Mouse (Mus musculus): ENCODE data around the gene Acap2. TPM values are rescaled to one million over a fixed set of nuclear protein-coding genes. Genes with fewer than 3 reads are reported as not detected.

The Acap2 gene
- polyA plus RNA-seq, 1 experiment from 2014 or later = 12.1 TPM

DNA sequence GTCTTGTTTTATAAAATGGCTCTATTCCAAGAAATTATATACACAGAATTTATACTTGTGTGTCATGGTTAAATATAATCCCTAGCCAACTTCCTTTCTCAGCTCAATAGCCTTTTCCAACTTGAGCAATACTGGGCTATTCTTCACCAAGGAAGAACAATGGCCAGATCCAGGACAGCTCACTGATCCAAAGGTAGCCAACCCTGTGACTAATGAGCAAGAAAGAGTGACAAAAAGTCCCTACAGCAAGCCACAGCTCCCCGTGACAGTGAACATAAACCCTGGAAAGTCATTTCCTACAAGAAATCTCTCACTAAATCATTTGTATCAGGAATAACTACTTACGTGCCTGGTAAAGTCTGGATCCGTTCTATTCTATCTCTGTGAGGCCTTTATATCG, 35.6 kb downstream of the Acap2 start:
- Histone ChIP-seq H3K4me1 (replicated peaks) (peaks cover 30% of the 10 kb centered on the region), H3K4me2 (no peak overlapping the region), H3K36me3 (no peaks in the 10 kb centered on the region), H3K27me3 (no peaks in the 10 kb centered on the region), H3K4me3 (no peak overlapping the region), H3K9ac (no peak overlapping the region), H3K9me3 (no peaks in the 10 kb centered on the region), H3K27ac (replicated peaks) (no peak overlapping the region)
- WGBS = 38% methylated on average over 4 of the region's 4 CpGs
- ATAC-seq (ENCODE audit: low read depth) = no peak

DNA sequence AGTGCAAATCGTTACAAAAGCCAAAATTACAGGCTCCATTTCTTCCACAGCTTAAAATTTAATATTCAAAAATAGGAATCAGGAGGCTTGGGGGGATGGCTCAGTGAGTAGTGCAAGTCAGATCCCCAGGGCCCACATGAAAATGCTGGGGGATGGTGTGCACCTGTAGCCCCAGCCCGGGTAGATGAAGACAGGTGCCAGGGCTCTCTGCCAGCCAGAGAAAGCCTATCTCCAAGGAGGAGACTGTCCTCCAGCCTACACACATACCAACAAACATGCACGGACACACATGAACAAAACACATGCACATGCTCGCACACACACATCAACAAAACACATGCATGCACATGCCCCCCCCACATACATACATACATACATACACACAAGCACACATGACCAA, 36.9 kb downstream of the Acap2 start:
- Histone ChIP-seq H3K4me1 (replicated peaks) (peaks cover 30% of the 10 kb centered on the region), H3K9ac (no peak overlapping the region), H3K27ac (replicated peaks) (no peak overlapping the region), H3K4me3 (no peak overlapping the region), H3K4me2 (no peak overlapping the region), H3K36me3 (0 out of 2 replicates have a peak, but pooled peaks cover 4% of the 10 kb centered on the region), H3K9me3 (no peaks in the 10 kb centered on the region), H3K27me3 (no peaks in the 10 kb centered on the region)
- no peak for ATAC-seq (ENCODE audit: low read depth)
- WGBS = 96% methylated on average over 4 of the region's 4 CpGs

DNA sequence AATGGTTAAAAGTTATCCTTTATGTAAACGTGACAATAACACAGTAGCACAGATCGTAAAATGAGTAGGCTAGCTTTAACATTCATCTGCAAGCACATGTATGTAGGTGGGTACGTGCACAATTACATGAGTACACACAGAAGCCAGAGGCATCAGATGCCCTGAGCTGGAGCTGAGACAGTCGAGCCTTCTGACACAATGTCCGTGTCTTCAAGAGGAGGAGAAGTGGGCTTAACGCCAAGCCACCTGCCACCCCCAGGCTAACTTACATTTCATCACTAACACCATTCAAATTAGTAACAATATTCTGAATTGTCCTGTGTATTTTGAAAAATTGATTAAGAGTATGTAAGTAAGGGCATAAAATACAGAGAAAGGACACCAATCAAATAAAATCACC, 40.6 kb downstream of the Acap2 start:
- H3K9me3 ChIP-seq = peaks cover 23% of the 10 kb centered on the region
- no peak overlapping the region for H3K9ac ChIP-seq
- H3K27me3 ChIP-seq = no peaks in the 10 kb centered on the region
- H3K36me3 ChIP-seq = peaks cover 40% of the 10 kb centered on the region
- no peak overlapping the region for H3K27ac ChIP-seq (replicated peaks)
- H3K4me3 ChIP-seq = no peak overlapping the region
- WGBS = 73% methylated on average over 6 of the region's 6 CpGs
- peaks cover 6% of the 10 kb centered on the region for H3K4me1 ChIP-seq (replicated peaks)
- ATAC-seq (ENCODE audit: low read depth) = no peak
- no peak overlapping the region for H3K4me2 ChIP-seq

GRCm38 (mm10) chr16:31159491-31159890, 41.6 kb downstream of the Acap2 start:
- Histone ChIP-seq H3K27ac (replicated peaks) (no peak overlapping the region), H3K9ac (no peak overlapping the region), H3K27me3 (no peaks in the 10 kb centered on the region), H3K36me3 (peaks cover 50% of the 10 kb centered on the region), H3K4me3 (no peak overlapping the region), H3K4me1 (replicated peaks) (no peaks in the 10 kb centered on the region), H3K4me2 (no peak overlapping the region), H3K9me3 (peaks cover 28% of the 10 kb centered on the region)
- WGBS = 20% methylated on average over 2 of the region's 2 CpGs
- ATAC-seq (ENCODE audit: low read depth) = no peak

DNA sequence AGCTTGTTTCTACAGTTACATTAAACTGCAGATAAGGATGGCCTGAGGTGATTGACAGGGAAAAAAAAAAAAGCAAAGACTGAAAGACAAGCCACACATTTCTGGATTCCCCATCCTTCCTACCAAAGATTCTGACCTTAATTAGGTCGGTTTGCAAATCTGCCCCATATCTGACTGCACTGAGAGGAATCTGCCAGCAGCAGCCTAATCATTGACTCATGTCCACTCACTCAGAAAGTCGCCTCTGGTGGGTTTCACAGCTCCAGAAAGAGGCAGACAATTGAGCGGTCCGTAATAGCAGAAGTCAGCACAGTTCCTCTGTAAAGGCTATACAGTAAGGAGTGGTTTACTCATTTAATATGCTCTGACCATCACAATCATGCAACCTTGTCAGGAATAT, 51.2 kb downstream of the Acap2 start:
- 96% methylated on average over 4 of the region's 4 CpGs for WGBS
- ATAC-seq (ENCODE audit: low read depth) = no peak
- Histone ChIP-seq H3K9ac (no peak overlapping the region), H3K4me1 (replicated peaks) (no peaks in the 10 kb centered on the region), H3K4me2 (no peak overlapping the region), H3K27me3 (no peaks in the 10 kb centered on the region), H3K4me3 (no peak overlapping the region), H3K27ac (replicated peaks) (no peak overlapping the region), H3K9me3 (no peaks in the 10 kb centered on the region), H3K36me3 (peaks cover 34% of the 10 kb centered on the region)

GRCm38 (mm10) chr16:31148891-31149290, 52.2 kb downstream of the Acap2 start:
- no peaks in the 10 kb centered on the region for H3K9me3 ChIP-seq
- H3K4me1 ChIP-seq (replicated peaks) = no peaks in the 10 kb centered on the region
- no peak overlapping the region for H3K4me2 ChIP-seq
- ATAC-seq (ENCODE audit: low read depth) = no peak
- H3K36me3 ChIP-seq = peaks cover 24% of the 10 kb centered on the region
- no peak overlapping the region for H3K4me3 ChIP-seq
- H3K27me3 ChIP-seq = no peaks in the 10 kb centered on the region
- 78% methylated on average over 6 of the region's 6 CpGs for WGBS
- H3K27ac ChIP-seq (replicated peaks) = no peak overlapping the region
- no peak overlapping the region for H3K9ac ChIP-seq

GRCm38 (mm10) chr16:31147766-31148165, 53.3 kb downstream of the Acap2 start:
- no peaks in the 10 kb centered on the region for H3K27me3 ChIP-seq
- ATAC-seq (ENCODE audit: low read depth) = no peak
- H3K9ac ChIP-seq = no peak overlapping the region
- WGBS = 91% methylated on average over 6 of the region's 6 CpGs
- H3K4me1 ChIP-seq (replicated peaks) = no peaks in the 10 kb centered on the region
- H3K4me3 ChIP-seq = no peak overlapping the region
- H3K36me3 ChIP-seq = peaks cover 18% of the 10 kb centered on the region
- H3K9me3 ChIP-seq = no peaks in the 10 kb centered on the region
- no peak overlapping the region for H3K27ac ChIP-seq (replicated peaks)
- H3K4me2 ChIP-seq = no peak overlapping the region

GRCm38 (mm10) chr16:31141916-31142315, 59.1 kb downstream of the Acap2 start:
- Histone ChIP-seq H3K27me3 (no peaks in the 10 kb centered on the region), H3K9me3 (no peaks in the 10 kb centered on the region), H3K4me3 (no peak overlapping the region), H3K9ac (no peak overlapping the region), H3K4me1 (replicated peaks) (no peaks in the 10 kb centered on the region; the same call in 1 of the 2 replicates), H3K27ac (replicated peaks) (no peak overlapping the region), H3K36me3 (peaks cover 18% of the 10 kb centered on the region), H3K4me2 (no peak overlapping the region)
- 50% methylated on average over 6 of the region's 6 CpGs for WGBS
- ATAC-seq (ENCODE audit: low read depth) = no peak

DNA sequence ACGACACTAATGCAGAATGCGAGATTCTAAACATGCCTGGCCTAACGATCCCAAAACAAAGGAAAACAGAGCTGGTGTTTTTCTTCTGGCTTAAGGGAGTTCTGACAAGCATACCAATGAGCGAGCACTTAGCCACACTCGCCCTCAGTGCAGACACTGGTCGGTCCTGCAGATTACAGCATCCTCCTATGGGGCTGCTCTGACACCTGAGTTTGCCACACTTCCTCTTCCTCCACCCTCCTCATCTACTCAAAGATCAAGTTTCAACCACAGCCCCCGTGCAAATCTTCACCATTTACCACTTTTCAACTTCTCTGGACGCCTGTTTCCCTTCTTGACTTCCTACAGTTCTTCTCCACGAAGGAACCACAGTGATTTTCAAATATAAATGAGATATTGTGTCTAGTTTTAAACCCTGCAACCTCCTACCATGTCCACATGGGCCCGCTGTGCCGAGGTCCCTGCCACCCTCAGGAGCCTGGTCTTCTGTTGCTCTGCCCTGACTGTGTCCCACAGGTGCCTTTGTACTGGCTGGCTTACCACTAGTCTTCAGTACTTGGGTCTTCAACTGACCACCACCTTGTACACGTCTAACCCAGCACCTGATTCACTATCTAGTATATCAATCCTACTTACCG, 64.3 kb downstream of the Acap2 start:
- Histone ChIP-seq H3K27me3 (no peaks in the 10 kb centered on the region), H3K9me3 (no peaks in the 10 kb centered on the region), H3K36me3 (peaks cover 44% of the 10 kb centered on the region), H3K4me3 (no peak overlapping the region), H3K27ac (replicated peaks) (no peak overlapping the region), H3K4me2 (no peak overlapping the region), H3K9ac (no peak overlapping the region), H3K4me1 (replicated peaks) (peaks cover 4% of the 10 kb centered on the region; the same call in 1 of the 2 replicates)
- ATAC-seq (ENCODE audit: low read depth) = no peak
- 72% methylated on average over 13 of the region's 13 CpGs for WGBS

- no peak for ATAC-seq (ENCODE audit: low read depth)
- Histone ChIP-seq H3K4me3 (no peak overlapping the region), H3K4me1 (replicated peaks) (peaks cover 4% of the 10 kb centered on the region; the same call in 1 of the 2 replicates), H3K4me2 (no peak overlapping the region), H3K9ac (no peak overlapping the region), H3K36me3 (peaks cover 55% of the 10 kb centered on the region), H3K27ac (replicated peaks) (peak overlapping the region; percentile 49), H3K9me3 (no peaks in the 10 kb centered on the region), H3K27me3 (no peaks in the 10 kb centered on the region)
- WGBS = 63% methylated on average over 8 of the region's 8 CpGs
These were observed 65.5 kb downstream of the Acap2 start for GRCm38 (mm10) chr16:31135519-31135918.

GRCm38 (mm10) chr16:31131531-31131930, 69.5 kb downstream of the Acap2 start:
- no peak overlapping the region for H3K4me3 ChIP-seq
- H3K9ac ChIP-seq = no peak overlapping the region
- no peak for ATAC-seq (ENCODE audit: low read depth)
- 68% methylated on average over 5 of the region's 5 CpGs for WGBS
- no peak overlapping the region for H3K4me2 ChIP-seq
- no peak overlapping the region for H3K27ac ChIP-seq (replicated peaks)
- H3K9me3 ChIP-seq = no peaks in the 10 kb centered on the region
- no peaks in the 10 kb centered on the region for H3K27me3 ChIP-seq
- peaks cover 4% of the 10 kb centered on the region for H3K4me1 ChIP-seq (replicated peaks)
- peaks cover 59% of the 10 kb centered on the region for H3K36me3 ChIP-seq

GRCm38 (mm10) chr16:31128116-31128515, 72.9 kb downstream of the Acap2 start:
- H3K4me2 ChIP-seq = no peak overlapping the region
- WGBS = 90% methylated on average over 5 of the region's 5 CpGs
- H3K9ac ChIP-seq = no peak overlapping the region
- peaks cover 64% of the 10 kb centered on the region for H3K36me3 ChIP-seq
- H3K4me3 ChIP-seq = no peak overlapping the region
- no peaks in the 10 kb centered on the region for H3K27me3 ChIP-seq
- no peak overlapping the region for H3K27ac ChIP-seq (replicated peaks)
- no peaks in the 10 kb centered on the region; the same call in 1 of the 2 replicates for H3K4me1 ChIP-seq (replicated peaks)
- ATAC-seq (ENCODE audit: low read depth) = no peak
- H3K9me3 ChIP-seq = no peaks in the 10 kb centered on the region

DNA sequence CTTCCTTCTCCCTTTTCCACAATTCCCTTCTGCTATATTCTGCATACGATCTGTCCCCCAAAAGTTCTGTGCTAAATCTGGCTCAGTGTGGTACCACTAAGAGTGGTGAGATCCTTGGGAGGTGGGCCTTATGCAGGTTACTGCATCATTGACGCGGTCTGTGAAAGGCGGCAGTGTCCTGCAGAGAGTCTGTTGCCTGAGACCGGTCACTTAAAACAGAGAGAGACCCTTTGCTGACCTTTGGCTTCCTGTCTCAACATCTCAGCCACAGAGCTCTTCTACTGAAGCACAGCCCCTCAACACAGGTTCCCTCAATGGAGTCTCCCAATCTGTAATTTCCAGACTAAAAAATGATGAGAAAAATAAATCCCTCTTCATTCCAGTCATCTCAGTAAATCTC, 76.1 kb downstream of the Acap2 start:
- H3K4me3 ChIP-seq = no peak overlapping the region
- no peaks in the 10 kb centered on the region for H3K27me3 ChIP-seq
- H3K4me1 ChIP-seq (replicated peaks) = no peaks in the 10 kb centered on the region; the same call in 1 of the 2 replicates
- H3K4me2 ChIP-seq = no peak overlapping the region
- H3K36me3 ChIP-seq = peaks cover 49% of the 10 kb centered on the region
- no peak overlapping the region for H3K9ac ChIP-seq
- H3K9me3 ChIP-seq = no peaks in the 10 kb centered on the region
- ATAC-seq (ENCODE audit: low read depth) = no peak
- no peak overlapping the region for H3K27ac ChIP-seq (replicated peaks)
- WGBS = 72% methylated on average over 5 of the region's 5 CpGs
